Mouse (Mus musculus) megakaryocyte-erythroid progenitor cell, adult 5 weeks (primary cell): ENCODE results near the gene Pgbd1. TPM values are rescaled to one million over a fixed set of nuclear protein-coding genes. Genes with fewer than 3 reads are reported as not detected.

Experiments used
- polyA plus RNA-seq: library from polyadenylated mRNA; stranded (reverse); fragments of >175 nt; gene quantifications from 2 replicates; pipeline ENCODE4 v1.2.3, GENCODE M21; 2012

Gene Pgbd1
- polyA plus RNA-seq, result 0.14 and 0.18 TPM in 2 replicates

DNA sequence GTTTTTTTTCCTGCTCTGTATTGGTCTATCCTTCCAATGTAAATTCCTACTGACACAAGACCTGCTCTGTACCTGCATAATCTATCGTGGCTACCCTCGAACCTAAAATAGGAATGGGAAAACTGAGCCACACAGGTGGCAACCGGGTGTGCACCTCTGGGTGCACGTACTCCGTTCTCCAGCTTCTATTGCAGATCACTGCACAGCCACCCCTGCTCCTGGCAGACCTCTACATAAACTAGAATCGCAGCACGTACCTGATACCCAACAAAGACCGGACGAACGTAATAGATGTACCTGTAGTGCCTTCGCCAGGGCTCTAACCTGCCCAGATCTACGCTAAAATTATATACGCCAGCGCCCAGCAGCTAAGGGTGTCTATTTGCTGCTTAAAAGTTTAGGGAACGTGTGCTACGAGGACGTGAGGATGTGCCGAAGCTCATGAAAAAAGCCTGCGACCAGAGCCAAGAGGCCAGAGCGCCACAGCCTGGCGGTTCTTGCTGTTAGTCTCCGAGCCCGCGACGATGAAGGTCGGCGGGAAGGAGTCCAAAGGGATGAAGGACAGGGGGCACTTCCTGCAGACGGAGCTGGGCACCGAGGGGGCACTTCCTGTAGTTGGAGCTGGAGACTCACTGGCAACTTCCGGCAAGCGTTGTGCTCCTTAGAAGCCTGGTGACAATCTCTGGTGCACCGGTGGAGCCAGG, at the start of gene Pgbd1:
Gene Pgbd1 (minus strand): TSS at position 556 of the 704 bp plus-strand sequence.

DNA sequence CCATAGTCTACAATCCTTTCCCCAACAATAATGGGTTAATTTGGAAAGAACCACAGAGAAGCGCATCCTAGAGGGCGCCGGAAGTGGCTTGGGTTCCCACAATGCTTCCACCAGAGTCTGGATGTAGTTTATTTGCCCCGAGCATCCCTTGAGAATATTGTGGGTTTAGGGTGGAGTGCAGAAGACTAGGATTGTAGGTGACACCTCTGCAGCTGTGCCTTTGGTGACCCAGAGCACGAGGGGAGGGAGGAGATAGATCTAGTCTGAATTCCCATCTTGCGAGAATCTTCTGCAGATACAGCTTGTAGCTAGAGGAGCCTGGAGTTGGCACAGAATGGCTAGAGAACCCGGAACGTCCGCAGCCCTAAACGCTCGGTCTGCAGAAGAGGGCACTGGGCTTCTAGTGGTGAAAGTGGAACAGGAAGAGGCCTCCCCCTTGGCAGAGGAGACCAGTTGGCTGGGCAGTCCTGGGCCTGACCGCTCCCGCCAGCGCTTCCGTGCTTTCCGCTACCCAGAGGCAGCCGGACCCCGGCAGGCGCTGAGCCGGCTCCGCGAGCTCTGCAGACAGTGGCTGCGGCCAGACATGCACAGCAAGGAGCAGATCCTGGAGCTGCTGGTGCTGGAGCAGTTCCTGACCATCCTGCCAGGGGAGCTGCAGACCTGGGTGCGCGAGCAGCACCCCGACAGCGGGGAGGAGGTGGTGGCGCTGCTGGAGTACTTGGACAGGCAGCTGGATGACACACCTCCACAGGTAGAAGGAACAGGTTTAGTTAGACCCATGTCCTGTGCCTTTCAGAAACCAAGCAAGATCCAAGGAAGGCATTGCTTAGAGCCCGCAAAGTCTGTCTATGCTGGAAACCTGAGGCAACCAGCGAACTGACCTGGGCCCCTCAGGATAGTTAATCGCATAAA, 38.2 kb upstream of the Pgbd1 start, which contains the start of the genes Zkscan4 and Gm10065:
Gene Zkscan4 (plus strand): TSS at position 149 of the 912 bp plus-strand sequence.
Gene Gm10065 (minus strand): TSS at position 683 of the 912 bp plus-strand sequence.

DNA sequence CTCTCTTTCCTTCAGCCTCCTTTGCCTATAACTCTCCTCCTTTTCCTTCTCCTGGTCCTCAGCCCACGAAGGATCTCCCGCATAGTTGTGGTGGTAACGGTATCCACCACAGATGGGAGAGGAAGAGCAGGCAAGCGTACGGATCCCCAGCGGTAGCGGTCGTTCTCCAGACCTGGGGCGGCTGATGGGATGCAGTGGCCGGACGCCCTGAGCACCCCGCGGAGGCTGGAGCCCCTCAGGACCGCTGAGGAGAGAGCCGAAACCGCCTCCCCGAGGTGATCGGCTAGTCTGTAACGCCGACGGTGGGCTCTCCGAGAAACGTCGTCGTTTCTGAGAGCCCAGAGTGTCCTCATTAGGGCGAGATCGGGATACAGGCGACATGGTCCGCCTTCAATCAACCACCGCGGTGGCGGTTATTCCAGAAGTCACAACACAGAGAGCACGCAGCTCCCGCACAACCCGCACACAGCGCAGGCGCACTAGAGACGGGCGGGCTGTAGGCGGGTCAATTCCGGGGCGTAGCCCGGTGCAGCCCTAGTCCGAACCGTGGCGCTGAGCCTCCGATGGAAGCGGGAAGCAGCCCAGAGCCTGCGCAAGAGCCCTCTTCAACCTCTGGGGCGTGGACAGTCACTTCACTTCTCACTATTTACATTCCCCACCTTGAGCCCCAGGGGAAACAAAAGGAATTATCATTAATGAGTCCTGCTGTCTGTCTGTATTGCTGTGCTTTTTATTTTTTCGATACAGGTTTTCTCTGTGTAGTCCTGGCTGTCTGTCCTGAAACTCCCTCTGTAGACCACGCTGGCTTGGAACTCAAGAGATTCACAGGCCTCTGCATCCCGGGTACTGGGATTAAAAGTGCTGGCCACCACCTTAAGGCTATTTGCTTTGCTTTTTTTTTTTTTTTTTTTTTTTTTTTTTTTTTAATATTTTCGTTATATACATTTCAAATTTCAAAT, 27.5 kb upstream of the Pgbd1 start, which contains the start of gene Nkapl:
Gene Nkapl (minus strand): TSS at position 449 of the 959 bp plus-strand sequence.

DNA sequence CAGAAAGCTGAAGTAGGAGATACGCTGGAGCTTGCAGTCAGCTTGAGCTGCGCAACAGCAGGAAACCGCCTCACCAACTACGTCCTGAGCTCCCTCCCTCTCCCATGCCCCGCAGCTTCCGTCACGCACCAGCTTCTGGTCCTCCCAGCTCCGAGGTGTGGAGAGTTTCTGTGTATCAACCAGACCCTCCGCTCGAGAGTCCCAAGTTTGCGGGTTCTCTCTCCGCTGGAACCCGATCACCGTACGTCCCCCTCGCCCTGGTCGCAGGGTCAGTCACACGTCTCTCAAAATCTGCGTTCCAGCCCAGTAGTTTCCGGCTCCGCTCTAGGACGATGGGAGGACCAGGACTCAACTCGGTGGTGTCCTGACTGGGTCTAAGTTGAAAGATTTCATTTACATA, 12.6 kb upstream of the Pgbd1 start, which contains the start of gene Zscan26:
Gene Zscan26 (minus strand): TSS at position 282 of the 400 bp plus-strand sequence.

DNA sequence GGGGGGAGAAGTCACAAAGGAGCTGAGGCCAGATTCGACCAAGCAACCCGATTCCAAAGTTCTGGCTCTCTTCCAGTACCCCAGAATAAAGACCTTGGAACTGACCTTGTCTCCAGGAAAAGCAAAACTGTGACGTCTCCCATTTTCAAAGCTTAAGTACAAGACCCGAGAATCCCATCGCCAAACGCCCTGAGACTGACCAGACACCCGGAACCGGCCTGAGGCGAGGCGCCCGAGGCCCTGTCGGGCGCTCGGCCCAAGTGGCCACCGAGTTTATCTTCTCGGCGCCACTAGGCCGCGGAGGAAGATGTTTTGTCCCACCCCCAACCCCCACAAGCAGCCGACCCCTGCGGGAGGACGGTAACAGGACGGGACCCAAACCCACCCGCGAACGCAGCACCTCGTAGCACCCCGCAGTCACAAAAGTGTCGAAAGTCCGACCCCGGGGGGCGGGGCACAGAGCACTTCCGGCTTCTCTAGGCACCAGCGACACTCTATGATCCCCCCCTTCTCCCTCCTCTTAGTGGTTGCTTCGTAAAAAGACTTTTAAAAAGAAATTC, 38.5 kb downstream of the Pgbd1 start, which contains the start of gene Zkscan3:
Gene Zkscan3 (minus strand): TSS at position 469 of the 560 bp plus-strand sequence.

Other genes starting within 250 kb of the Pgbd1 start
- not detected in 2 replicates for gene Gpx5, start 148.3 kb downstream of the Pgbd1 start, polyA plus RNA-seq
- not detected in 2 replicates for gene Gpx6, start 128.9 kb downstream of the Pgbd1 start, polyA plus RNA-seq
- not detected in 2 replicates for gene Olfr1367, start 94.1 kb downstream of the Pgbd1 start, polyA plus RNA-seq
- 1.9 and 2.0 TPM in 2 replicates for gene Zscan12, start 78.2 kb downstream of the Pgbd1 start, polyA plus RNA-seq
- gene Zkscan3, start 38.3 kb downstream of the Pgbd1 start, polyA plus RNA-seq, result 4.7 and 4.8 TPM in 2 replicates
- gene Zscan26, start 12.7 kb upstream of the Pgbd1 start, polyA plus RNA-seq, result 2.0 and 2.2 TPM in 2 replicates
- 0.14 and 0.33 TPM in 2 replicates for gene Nkapl, start 27.5 kb upstream of the Pgbd1 start, polyA plus RNA-seq
- gene Zkscan4, start 37.8 kb upstream of the Pgbd1 start, polyA plus RNA-seq, result 0.16 TPM in 1 of 2 replicates, not detected in the other
- gene Gm10065, start 38.4 kb upstream of the Pgbd1 start, polyA plus RNA-seq, result not detected in 2 replicates
- not detected in 2 replicates for gene AK157302, start 54.2 kb upstream of the Pgbd1 start, polyA plus RNA-seq
- gene Gm11273, start 60.4 kb upstream of the Pgbd1 start, polyA plus RNA-seq, result 31.4 and 32.2 TPM in 2 replicates
- gene Zkscan8, start 90.1 kb upstream of the Pgbd1 start, polyA plus RNA-seq, result 1.0 and 1.8 TPM in 2 replicates
- gene Olfr1366, start 101.8 kb upstream of the Pgbd1 start, polyA plus RNA-seq, result not detected in 2 replicates
- gene Olfr1535, start 118.8 kb upstream of the Pgbd1 start, polyA plus RNA-seq, result not detected in 2 replicates
- not detected in 2 replicates for gene Olfr1364, start 140.7 kb upstream of the Pgbd1 start, polyA plus RNA-seq
- not detected in 2 replicates for gene Olfr1362, start 173.0 kb upstream of the Pgbd1 start, polyA plus RNA-seq
- not detected in 2 replicates for gene Olfr11, start 201.5 kb upstream of the Pgbd1 start, polyA plus RNA-seq
- 0.03 TPM in 1 of 2 replicates, not detected in the other for gene Olfr1361, start 222.3 kb upstream of the Pgbd1 start, polyA plus RNA-seq
- gene Olfr1360, start 236.3 kb upstream of the Pgbd1 start, polyA plus RNA-seq, result not detected in 2 replicates